Mouse (Mus musculus) thymus, adult 2 months (tissue): ENCODE results near the gene Foxl1.

ENCODE experiments used
- CTCF ChIP-seq: fragments of 200-500 bp; IDR thresholded peaks from 2 replicates; pipeline ENCODE4 v1.5.1; 2012; ENCODE audit warnings: mild to moderate bottlenecking, control low read depth, low read length, moderate library complexity, borderline replicate concordance; ENCODE audit not compliant: control insufficient read depth, poor library complexity, insufficient read depth; ENCODE audit errors: extremely low read depth
- POLR2A ChIP-seq: fragments of 200-500 bp; IDR thresholded peaks from 2 replicates; pipeline ENCODE4 v1.6.1; 2012; ENCODE audit warnings: mild to moderate bottlenecking, low read length, control low read depth, moderate library complexity; ENCODE audit not compliant: control insufficient read depth, poor library complexity, insufficient read depth; ENCODE audit errors: extremely low read depth

DNA sequence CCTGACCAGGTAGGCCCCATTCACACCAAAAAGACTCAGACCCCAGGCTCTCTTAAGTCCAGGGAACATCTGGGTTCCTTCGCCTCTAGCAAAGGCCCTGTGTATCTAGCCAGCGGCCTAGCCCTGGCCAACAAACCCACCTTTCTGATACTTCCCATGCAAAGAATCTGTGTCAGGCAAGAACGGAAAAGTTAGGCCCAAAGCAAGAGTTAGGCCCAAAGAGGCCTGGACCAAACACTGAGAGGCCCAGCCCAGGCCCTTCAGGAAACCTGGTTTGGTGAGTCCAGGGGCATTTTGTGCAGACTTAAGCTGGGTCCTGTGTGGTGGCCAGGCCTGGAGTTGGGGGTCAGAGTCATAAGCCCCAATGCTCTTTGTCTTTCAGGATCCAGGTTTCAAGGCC, 42.2 kb upstream of the Foxl1 start:
- no peak for TF ChIP-seq POLR2A
- no peak for TF ChIP-seq CTCF
